Mouse (Mus musculus) layer of hippocampus, adult 8-10 months (tissue): ENCODE results near the gene 1700016H13Rik. TPM values are rescaled to one million over a fixed set of nuclear protein-coding genes. Genes with fewer than 3 reads are reported as not detected.

ENCODE experiments used
- DNase-seq, 2 experiments: peaks; one replicate each; pipeline ENCODE4 v3.0.0; 2022; ENCODE audit warnings: low spot score in 2 of 2
- total RNA-seq, 4 experiments: library from RNA; stranded (reverse); gene quantifications; 2 replicates each; pipeline ENCODE4 v1.2.4; 2022

The 1700016H13Rik gene
- total RNA-seq = not detected

DNA sequence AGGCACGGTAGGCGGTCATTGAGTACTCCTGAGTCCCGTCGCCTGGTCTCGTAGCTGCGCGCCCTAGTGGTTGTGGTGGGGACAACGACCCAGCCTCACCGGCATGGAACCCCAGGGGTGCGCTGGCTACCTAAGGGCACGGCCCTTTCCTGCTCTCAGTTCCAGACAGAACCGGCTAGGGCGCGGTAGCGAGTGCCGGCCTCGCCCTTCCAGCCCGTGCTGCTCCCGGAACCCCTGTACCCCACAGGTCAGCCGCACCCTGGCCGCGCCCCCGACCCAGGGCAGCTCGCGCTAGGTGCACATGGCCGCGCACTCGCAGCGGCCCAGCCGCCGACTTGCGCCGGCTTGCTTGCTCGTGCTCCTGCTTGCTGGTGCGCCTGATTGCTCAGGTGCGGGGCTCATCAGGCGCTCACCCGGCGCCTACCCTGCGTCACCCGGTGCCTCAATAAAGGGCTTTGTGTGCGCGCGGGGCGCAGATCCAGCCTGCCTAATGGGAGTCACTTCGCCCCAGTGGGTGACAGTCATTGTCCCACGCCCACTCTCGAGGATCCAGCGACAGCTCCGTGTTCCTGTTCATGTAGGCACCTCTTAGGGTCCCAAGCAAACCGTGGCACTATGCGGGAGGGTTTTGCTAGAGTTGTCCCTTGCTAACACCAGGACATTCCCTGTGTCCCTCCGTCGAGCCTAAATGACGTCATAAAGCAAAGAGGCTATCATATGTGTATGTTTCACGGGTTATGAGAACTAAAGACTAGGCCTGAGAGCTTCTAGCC is at the start of gene 1700016H13Rik:
TSS of gene 1700016H13Rik (minus strand) at position 665 of the 773 bp plus-strand sequence.
- peak; percentile 22 to 26 for DNase-seq

DNA sequence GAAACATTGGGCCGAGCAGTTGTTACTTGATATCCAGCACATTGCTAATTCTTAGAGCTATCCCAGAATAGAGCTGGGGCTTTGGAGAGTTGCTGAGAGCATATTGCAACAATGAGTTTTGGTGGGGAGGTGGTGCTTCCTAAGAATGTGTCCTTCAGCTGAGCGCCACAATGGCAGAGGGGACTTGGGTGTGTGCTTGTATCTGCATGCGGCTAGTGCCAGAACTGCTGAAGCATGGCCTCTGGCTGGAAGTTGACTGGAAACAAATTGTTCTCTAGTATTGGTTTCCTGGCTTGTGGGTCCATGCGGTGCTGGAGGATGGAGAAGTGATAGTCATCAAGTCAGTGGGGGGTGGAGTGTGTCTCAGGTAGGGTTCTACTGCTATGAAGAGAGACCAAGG is 49.5 kb upstream of the 1700016H13Rik start:
- DNase-seq = no peak

DNA sequence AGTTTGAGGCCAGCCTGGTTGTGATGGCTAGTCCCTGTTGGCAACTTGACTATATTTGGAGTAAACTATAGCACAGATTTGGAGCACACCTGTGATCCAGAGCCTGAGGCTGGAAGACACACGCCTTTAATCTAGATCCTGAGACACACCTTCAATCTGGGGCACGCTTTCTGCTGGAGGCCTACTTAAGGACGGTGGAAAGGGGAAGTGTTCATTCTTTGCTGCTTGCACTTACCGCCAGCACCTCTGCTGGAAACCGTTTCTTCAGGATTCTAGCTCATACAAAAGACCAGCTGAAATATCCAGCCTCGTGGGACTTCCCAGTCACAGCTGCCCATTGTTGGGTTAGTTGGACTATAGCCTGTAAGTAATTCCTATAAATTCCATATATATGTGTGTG is 46.7 kb upstream of the 1700016H13Rik start:
- DNase-seq = no peak

DNA sequence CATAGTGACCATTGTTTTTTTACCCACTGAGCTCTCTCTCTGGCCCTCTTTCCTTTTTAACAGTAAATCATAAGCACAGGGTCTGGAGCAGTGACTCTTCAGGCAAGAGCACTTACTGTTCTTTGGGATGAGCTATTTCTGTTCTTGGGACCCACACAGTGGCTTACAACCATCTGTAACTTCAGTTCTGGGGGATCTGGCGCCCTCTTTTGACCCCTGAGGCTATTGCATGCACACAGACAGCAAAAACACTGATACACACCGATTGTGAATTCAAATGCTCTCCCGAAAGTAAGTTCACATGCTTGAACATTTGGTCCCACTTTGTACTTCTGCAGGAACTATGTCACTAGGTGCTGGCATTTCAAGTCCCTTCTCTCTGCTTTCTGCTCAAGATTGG is 45.7 kb upstream of the 1700016H13Rik start:
- no peak for DNase-seq

DNA sequence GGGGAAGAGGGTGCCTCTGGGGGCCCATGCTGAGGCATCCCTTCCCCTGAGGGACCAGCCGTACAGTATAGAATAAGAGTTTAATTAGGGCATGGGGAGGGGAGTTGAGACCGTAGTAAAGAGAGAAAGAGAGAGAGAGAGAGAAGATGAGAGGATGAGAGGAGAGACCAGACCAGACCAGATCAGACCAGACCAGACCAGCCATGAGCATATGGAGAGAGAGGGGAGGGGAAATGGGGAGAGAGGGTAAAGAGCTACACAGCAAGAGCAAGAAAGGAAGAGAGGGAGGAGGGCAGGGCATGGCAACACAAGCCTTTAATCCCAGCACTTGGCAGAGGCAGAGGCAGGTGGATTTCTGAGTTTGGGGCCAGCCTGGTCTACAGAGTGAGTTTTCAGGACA is 44.9 kb upstream of the 1700016H13Rik start:
- no peak for DNase-seq

DNA sequence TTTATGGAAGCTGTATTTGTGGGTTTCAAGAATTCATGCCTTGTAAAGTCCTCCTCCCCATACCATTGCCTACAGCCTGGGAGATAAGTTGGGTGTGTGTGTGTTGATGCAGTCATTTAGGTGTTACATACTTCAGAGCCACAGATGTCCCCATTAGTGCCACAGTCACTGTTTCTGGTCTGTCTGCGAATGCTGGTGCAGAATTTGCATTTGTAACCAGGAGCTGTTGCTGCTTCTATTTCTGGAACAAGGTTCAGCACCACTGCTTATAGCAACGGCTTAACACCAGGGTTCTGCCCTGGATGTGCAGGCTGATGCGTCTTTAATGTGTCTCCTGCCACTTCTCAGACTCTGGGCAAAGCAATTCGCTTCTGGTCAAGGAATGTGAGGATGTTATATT is 43.7 kb upstream of the 1700016H13Rik start:
- no peak for DNase-seq

DNA sequence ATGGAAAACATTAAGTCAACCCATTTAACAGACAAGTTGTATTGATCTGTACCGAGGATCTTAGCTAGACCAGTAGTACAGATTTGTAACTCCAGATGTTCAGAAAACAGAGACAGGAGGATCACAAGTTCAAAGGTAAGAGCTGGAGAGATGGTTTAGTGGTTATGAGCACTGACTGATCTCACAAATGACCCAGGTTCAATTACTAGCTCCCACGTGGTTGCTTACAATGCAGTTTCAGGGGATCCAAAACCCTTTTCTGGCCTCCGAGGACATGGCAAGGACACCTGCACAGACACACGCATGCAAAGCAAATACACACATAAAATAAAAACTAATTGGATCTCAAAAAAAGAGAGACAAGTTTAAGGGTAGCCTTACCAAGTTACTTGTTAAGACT is 42.8 kb upstream of the 1700016H13Rik start:
- DNase-seq = no peak

DNA sequence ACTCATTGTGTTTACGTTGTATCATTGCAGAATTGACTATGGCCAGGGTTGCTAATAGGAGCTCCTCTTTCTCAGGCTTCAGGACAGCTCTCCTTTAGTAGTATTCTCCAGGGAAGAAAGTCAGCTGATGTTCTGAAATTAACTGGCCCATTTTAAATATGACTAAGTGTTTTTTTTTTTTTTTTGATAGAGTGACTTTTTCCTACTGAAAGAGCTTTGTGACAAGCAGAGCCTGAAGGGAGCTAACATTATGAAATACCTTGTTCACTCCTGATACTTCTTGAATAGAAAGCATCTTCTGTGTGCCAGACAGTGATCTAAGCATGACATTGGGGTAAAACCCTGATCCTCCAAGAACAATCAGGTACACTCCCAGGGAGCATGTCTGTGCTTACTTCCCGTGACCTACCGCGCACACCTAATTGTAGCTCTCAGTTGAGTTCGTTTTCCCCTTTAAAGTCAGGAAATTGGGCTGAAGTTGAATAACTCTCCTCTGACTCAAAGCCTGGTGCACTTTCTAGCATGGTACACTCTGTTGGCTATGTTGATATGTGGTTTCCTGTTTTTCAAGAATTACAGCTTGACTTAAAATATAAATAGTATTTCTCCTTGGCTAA is 42.2 kb upstream of the 1700016H13Rik start:
- DNase-seq = no peak

DNA sequence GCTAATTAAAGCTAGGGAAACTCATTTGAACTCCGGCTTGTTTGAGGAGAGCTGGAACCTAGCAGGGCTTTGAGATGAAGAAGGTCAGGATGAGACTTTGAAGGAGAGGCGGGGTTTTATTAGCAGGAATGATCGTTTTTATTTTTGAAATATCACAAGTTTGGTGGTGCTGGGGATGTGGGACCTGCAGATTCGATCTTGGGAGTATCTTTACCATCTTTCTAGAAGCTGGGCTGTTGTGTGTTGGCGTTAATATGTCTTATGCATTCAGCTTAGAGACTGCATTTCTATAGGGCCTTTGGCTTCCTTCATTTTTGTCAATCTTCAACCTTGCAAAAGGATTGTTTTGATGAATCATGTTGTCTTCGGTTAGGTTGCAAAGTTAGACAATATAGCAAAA is 38.3 kb upstream of the 1700016H13Rik start:
- DNase-seq = no peak

DNA sequence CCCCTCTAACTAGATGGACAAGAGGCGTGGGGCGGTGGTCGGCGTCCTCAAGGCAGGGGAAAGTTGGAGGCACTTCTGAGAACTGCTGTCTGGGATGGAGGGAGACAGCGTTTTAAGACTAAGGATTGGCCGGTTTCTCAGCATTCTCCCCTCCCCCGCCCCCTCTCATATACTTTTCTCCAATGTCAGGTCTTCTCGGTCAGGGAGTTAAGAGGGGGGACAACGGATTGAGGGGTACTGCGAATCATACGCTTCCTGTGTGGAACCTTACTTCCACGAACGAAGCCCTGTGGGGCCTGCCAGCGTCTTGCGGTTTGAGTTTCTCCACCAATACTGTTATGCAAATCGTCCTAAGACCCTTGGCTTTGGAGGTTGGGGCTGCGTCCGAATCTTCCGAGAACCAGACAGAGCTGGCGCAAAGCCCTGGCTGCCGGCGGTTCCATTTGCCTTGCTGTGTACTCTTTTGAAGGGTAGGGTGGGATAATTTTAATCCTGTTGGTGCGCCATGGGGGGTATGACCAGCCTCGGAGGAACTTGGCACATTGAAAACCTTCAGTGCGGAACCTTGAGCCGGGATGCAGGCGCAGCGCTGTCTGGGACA is 37.3 kb upstream of the 1700016H13Rik start:
- DNase-seq = no peak

DNA sequence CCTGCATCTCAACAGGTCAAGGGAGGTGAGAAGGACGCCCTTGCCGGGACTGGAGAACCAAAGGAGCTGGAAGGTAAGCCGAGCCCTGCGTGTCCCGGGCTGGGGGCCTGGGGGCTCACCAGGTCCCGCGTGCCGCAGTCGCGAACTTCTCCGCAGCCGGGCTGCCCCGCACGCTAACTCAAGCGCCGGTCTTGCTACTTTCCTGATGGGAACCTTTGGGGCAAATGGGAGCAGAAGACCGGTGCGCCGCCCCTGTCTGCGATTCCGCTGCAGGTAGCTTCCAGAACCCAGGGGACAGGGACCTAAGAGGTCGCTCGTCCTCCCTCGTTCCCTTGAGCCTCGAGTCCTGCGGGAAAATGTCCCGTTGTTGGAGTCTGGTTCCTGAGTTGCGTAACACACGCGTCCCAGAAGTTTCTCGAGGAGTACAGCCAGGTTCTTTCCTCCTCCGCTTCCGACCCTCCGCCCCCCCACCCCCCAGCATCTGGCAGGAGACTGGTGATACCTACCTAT is 36.8 kb upstream of the 1700016H13Rik start:
- DNase-seq = no peak

DNA sequence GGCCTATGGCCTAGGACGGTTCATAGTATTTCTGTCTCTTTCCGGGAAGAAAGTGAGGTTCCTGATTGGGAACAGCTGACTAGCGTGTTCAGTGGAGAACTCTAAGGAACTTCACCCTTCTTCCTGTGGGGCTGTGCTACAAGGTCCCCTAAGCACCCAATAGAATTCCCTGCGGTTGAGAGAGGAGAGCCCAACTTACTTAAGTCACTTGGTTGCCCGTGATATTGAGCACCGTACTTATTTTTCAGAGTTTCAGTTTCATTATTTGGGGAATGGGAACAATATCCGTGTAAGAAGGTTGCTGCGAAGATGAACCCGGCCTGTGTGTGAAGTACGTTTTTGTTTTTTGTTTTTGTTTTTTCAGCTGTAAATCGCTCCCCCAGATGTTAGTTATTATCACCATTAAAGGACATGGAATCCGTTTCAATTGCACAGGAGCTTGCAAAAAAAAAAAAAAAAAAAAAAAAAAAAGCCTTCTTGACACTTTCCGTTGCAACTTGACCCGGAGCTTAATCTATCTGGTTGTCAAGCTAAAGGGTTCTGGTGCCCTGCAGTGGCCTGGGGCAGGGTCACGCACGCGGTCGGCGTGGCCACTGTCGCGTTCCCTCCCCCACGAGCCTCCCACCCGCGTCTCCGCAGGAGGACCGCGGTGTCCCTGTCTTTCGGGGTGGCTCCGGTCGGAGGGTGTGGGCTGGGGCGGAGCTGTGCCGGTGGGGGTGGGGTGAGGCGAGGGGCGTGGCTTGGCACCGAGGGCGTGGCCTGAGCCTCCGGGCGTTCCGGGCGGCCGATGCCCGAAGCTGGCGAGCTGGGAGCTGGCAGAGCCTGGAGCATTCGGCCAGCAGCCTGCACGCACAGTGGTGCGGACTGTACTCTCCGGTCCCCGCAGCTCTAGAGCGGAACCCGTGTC is 36.1 kb upstream of the 1700016H13Rik start, which contains the start of gene Aff1:
TSS of gene Aff1 (plus strand) at position 751 of the 907 bp plus-strand sequence.
- peak; percentile 22 to 58 for DNase-seq

DNA sequence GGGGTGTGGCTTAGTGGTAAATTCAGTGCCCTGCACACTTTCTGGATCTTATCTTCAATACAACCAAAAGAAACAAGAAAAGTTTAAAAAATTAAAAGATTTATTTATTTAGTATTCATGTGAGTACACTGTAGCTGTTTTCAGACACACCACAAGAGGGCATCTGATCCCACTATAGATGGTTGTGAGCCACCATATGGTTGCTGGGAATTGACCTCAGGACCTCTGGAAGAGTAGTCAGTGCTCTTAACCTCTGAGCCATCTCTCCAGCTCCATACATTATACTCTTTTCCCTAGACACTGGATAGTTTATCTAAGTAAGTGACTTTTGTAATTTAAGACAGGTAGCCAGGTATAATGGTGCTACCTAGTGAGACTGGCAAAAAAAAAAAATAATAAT is 35.4 kb upstream of the 1700016H13Rik start:
- no peak for DNase-seq

DNA sequence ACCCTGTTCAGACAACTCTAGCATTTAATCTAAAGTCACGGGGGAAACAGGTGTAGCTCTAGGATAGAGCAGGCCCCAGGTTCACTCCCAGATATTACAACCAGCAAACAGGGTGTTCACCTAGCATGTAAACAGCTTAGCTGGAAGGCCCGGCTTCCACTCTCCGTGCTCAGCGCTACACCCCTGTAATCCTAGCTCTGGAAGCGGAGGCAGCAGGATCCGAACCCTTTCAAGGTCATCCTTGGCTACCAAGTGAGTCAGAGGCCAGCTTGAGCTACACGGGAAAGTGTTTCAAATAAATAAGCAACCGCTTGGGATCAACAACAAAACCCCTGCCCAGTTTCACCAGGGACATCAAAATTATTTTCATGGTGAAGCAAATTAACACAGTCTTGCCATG is 34.4 kb upstream of the 1700016H13Rik start:
- DNase-seq = no peak

DNA sequence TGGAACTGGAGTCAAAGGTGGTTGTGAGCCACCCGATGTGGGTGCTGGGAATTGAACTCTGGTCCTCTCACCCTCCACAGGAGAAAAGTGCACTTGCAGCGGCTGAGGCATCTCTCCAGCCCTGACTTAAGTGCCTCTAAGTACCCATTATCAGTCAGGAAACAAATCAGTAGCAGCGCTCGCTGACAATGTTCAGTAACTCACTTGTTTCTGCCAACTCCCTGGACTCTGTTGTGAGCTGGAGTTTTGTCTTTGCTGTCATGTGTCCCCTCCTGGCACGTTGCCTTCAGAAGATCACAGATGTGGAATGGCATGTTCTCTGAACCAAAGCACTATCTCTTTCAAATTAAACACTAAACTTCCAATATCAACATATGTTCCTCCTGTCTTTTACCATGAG is 33.8 kb upstream of the 1700016H13Rik start:
- no peak for DNase-seq

DNA sequence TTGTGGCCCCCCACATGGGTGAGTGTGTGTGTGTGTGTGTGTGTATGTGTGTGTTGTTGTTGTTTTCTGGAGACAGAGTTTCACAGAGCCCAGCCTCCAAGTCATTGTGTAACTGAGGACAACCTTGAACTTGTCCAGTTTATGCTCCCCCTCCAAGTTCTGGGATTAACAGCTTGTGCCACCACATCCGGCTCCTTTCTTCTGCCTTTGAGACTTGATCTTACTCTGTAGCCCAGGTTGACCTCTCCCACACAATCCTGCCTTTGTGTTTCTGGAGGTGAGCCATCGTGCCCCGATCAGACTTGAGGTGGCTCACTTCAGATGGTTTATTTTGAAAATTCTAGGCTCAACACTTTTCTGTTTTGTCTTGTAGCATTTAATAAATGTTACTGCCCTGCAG is 26.0 kb upstream of the 1700016H13Rik start:
- no peak for DNase-seq

DNA sequence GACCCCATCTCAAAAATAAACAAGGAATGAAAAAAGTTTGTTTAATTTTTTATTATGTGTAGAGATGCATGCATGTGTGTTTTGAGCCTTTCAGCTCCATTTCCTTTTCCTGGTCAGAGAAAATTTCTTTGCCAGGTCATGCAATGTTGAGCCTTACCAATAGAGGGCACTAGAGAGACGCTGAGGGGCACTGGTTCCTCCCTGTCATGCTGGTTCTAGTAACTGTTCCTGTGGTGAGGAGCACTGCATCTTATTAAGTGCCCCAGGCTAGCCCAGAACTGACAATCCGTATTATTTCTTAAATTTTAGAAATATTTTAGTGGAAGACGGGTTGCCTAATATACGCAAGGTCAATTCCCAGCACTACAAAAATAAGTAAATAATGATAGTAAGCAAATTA is 24.6 kb upstream of the 1700016H13Rik start:
- DNase-seq = peak; percentile 35 to 59

DNA sequence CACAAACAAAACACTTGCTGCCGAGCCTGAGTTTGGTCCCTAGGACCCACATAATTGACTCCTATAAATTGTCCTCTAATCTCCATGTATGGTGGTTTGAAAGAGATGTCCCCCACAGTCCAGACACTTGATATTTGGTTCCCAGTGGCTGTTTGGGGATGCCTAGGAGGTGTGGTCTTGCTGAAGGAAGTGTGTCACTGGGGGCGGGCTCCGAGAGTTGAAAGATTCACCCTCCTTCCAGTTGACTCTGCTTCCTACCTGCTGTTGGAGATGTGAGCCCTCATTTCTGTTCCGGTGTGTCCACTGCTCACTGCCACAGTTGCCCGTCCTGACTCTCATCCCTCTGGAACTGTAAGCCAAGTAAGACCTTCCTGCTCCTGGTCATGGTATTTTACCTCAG is 23.2 kb upstream of the 1700016H13Rik start:
- DNase-seq = no peak

DNA sequence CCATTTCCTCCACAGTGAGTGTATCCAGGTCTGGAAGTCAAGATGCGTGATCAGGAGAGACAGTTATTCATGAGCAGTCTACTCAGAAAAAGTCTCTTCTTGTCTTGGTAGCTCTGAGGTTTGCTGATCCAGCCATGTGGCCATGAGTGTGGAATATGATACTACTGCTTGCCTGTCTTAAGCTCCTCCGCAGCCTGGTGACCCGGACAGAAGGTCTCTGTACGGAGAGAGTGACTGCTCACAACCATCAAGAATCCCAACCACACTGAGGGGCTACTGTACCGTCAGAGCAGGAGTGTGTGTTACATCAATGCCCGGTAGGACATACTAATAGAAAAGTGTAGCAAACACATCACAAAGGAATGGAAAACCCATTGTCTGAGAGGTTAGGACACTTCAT is 22.1 kb upstream of the 1700016H13Rik start:
- no peak for DNase-seq

DNA sequence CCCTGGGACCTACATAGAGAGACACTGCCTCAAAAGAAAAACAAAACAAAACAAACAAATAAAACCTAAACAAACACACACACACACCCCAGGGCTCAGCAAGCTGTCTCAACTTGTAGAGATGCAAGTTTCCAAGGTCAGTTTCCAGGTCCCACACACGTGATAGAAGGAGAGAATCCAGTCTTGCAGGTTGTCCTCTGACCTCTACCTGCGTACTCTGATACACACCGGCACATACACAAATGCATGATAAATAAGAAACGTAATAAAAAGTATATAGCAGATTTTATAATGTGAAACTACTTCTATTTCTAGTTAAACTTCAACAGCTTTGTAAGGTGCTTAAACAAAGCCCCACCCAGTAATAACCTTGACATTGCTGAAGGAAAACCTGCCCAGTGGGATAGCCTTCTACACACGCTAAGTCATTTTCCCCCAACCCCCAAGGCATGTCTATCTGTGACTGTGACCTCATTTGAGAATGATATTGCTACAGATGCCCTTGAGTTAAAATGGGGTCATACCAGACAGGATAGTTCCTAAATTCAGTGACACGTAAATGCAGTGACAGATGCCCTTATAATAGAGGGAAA is 20.6 kb upstream of the 1700016H13Rik start:
- DNase-seq = no peak

DNA sequence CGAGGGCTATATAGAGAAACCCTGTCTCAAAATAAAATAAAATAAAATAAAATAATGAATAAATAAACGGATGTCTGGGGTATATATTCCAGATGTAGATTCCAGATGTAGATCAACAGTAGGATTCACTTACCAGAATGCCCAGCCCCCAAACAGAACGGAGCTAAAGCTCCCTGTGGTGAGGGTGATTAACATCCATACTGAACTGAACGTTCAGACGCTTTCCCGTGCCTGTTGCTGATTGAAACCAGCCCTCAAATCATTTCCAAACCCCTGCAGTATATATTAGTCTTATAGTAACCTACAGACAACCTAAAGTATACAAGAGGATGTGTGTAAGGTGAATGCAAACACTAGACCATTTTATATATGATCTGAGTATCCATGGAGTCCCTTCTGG is 18.7 kb upstream of the 1700016H13Rik start:
- no peak for DNase-seq
